8 mouse cellular contexts compared by ENCODE assay signal in genomic region chr2:154855383-154855782, GRCm38 (mm10). TPM values are rescaled to one million over a fixed set of nuclear protein-coding genes. Genes with fewer than 3 reads are reported as not detected.
A peak's percentile ranks its signal among the peaks of the same experiment; 100 is the strongest.
DNase-seq lines count a peak whose midpoint lies in the region; ATAC-seq and TF ChIP-seq lines count a peak whose summit lies in the region.

No protein-coding gene starts in this region.

- DNase-seq in heart, adult 2 months = peak; percentile 18 to 46
- DNase-seq in B cell, adult 2 months = peak; percentile 71 to 74
- DNase-seq in adrenal gland, postnatal 25 days = peak; percentile 29
- peak; percentile 21 to 84 for DNase-seq in frontal cortex, adult 2 months (ENCODE audit: extremely low spot score in 1 of 2, low spot score in 1 of 2)
- peak; percentile 78 for DNase-seq in layer of hippocampus, adult 11-12 months (ENCODE audit: low spot score)
- peak; percentile 74 for DNase-seq in thymus, postnatal 4 days

- 79% methylated on average over 1 of the region's 1 CpGs for WGBS in heart, adult 2 months
- 96% methylated on average over 1 of the region's 1 CpGs for WGBS in heart, embryonic 12.5 days

- H3K79me2 ChIP-seq in heart, adult 2 months (replicated peaks; ENCODE audit: control insufficient read depth, insufficient read depth, low read length) = peaks cover 11% of the 10 kb centered on the region

- TF ChIP-seq CTCF in heart, adult 2 months (IDR thresholded peaks at IDR 0.05) = peak; percentile 84

- no peak overlapping the region for H3K27ac ChIP-seq in heart, adult 2 months
- no peak overlapping the region for H3K27ac ChIP-seq in heart, embryonic 12.5 days (ENCODE audit: poor library complexity, severe bottlenecking)

- H3K4me2 ChIP-seq in heart, embryonic 12.5 days = no peak overlapping the region

- intact Hi-C loops in heart, adult 2 months (cut with DNase I) = loop anchor here (1.0 to 2.0 kb wide), 5 partner anchors 37 to 152 kb away; no protein-coding TSS in a partner anchor

- H3K9ac ChIP-seq in heart, adult 2 months (ENCODE audit: low read depth, low read length) = no peak overlapping the region
- no peak overlapping the region for H3K9ac ChIP-seq in heart, embryonic 12.5 days

- H3K4me1 ChIP-seq in heart, adult 2 months (ENCODE audit: control insufficient read depth, insufficient read depth, low read length) = peaks cover 7% of the 10 kb centered on the region
- peaks cover 6% of the 10 kb centered on the region for H3K4me1 ChIP-seq in heart, embryonic 12.5 days (replicated peaks)

- no peaks in the 10 kb centered on the region for H3K9me3 ChIP-seq in heart, embryonic 12.5 days (replicated peaks)

- no peak overlapping the region for H3K4me3 ChIP-seq in heart, adult 2 months
- no peak overlapping the region for H3K4me3 ChIP-seq in heart, embryonic 12.5 days

- no peak for ATAC-seq in heart, embryonic 12.5 days (ENCODE audit: insufficient number of reproducible peaks, low FRiP score)
- ATAC-seq in megakaryocyte progenitor cell, adult 5-6 weeks (replicated peaks; ENCODE audit: poor library complexity) = 0 out of 2 replicates have a peak, but pooled peaks have one; percentile 44

- TF ChIP-seq POLR2A in heart, adult 2 months (IDR thresholded peaks at IDR 0.05; ENCODE audit: insufficient read depth, low read depth, low read length) = no peak

- TF ChIP-seq EP300 in heart, adult 2 months (IDR thresholded peaks at IDR 0.05; ENCODE audit: insufficient read depth, low read depth, low read length) = no peak

- H3K36me3 ChIP-seq in heart, adult 2 months (ENCODE audit: control insufficient read depth, insufficient read depth, low read length) = peaks cover 9% of the 10 kb centered on the region
- H3K36me3 ChIP-seq in heart, embryonic 12.5 days = peaks cover 37% of the 10 kb centered on the region

- H3K27me3 ChIP-seq in heart, adult 2 months (ENCODE audit: control insufficient read depth, insufficient read depth, low read length) = no peaks in the 10 kb centered on the region
- H3K27me3 ChIP-seq in heart, embryonic 12.5 days (replicated peaks) = no peaks in the 10 kb centered on the region

RNA-seq across cellular contexts. Expression of gene Eif2s2, which starts 37.4 kb away (rescaled TPM):
- 10 to 100 TPM; 49.0 to 56.6 TPM for total RNA-seq in heart, adult 2 months (2021)
- polyA plus RNA-seq in heart, adult 2 months (2012; rRNA removed) = 12.0 and 22.1 TPM in 2 replicates
- 79.6 and 80.5 TPM in 2 replicates for polyA plus RNA-seq in heart, embryonic 12.5 days (2016; fragmentation: Nextera tagmentation; extraction: Ambion mirVana)
- total RNA-seq in adrenal gland, postnatal 25 days (2021) = 107 and 151 TPM in 2 replicates
- 39.9 and 44.1 TPM in 2 replicates for polyA plus RNA-seq in frontal cortex, adult 2 months (2012; rRNA removed)
- 221 and 224 TPM in 2 replicates for total RNA-seq in megakaryocyte progenitor cell, adult 5-6 weeks (2015)
- total RNA-seq in megakaryocyte progenitor cell, adult 5-6 weeks (2017) = 199 and 212 TPM in 2 replicates
